Mouse (Mus musculus) limb, embryonic 14.5 days (tissue): Measurements from ENCODE around the gene Cdc7. TPM values are rescaled to one million over a fixed set of nuclear protein-coding genes. Genes with fewer than 3 reads are reported as not detected.
A peak's percentile ranks its signal among the peaks of the same experiment; 100 is the strongest.

ENCODE experiments used
- ATAC-seq: fragments of 200-750 bp; cut with Nextera tagmentation; 2 replicates; pipeline ENCODE4 v1.8.0; 2017; ENCODE audit warnings: low read depth, moderate number of reproducible peaks, moderate TSS enrichment; ENCODE audit not compliant: low FRiP score
- DNase-seq: peaks from one replicate; pipeline ENCODE4 v3.0.0-alpha.2; 2015; ENCODE audit warnings: low spot score
- H3K27ac ChIP-seq: fragments of 300-500 bp; sonication (generic); replicated peaks from 2 replicates; pipeline ENCODE4 v1.5.1; 2014; ENCODE audit warnings: low read depth, mild to moderate bottlenecking, low read length, moderate library complexity, mixed read lengths
- H3K27me3 ChIP-seq: fragments of 300-500 bp; sonication (generic); 2 replicates; pipeline ENCODE4 v1.6.1; 2014; ENCODE audit warnings: low read length, mixed read lengths; ENCODE audit not compliant: control insufficient read depth, insufficient read depth
- H3K36me3 ChIP-seq: fragments of 300-500 bp; sonication (generic); 2 replicates; pipeline ENCODE4 v1.6.1; 2014; ENCODE audit warnings: mild to moderate bottlenecking, low read length, moderate library complexity, mixed read lengths; ENCODE audit not compliant: control insufficient read depth, insufficient read depth
- H3K4me1 ChIP-seq: fragments of 300-500 bp; sonication (generic); 2 replicates; pipeline ENCODE4 v1.6.1; 2014; ENCODE audit warnings: antibody characterized with exemption, low read length, mixed read lengths; ENCODE audit not compliant: control insufficient read depth, insufficient read depth
- H3K4me2 ChIP-seq: fragments of 300-500 bp; sonication (generic); replicated peaks from 2 replicates; pipeline ENCODE4 v1.6.1; 2014; ENCODE audit warnings: low read depth, mild to moderate bottlenecking, low read length, moderate library complexity; ENCODE audit not compliant: severe bottlenecking
- H3K4me3 ChIP-seq: fragments of 300-500 bp; sonication (generic); replicated peaks from 2 replicates; pipeline ENCODE4 v1.5.1; 2014; ENCODE audit warnings: low read length
- H3K9ac ChIP-seq: fragments of 300-500 bp; sonication (generic); 2 replicates; pipeline ENCODE4 v1.6.1; 2014; ENCODE audit warnings: mild to moderate bottlenecking, low read depth, low read length, moderate library complexity; ENCODE audit not compliant: severe bottlenecking
- H3K9me3 ChIP-seq: fragments of 300-500 bp; sonication (generic); 2 replicates; pipeline ENCODE4 v1.6.1; 2016; ENCODE audit warnings: low read length; ENCODE audit not compliant: control insufficient read depth
- POLR2A ChIP-seq: fragments of 200-500 bp; IDR thresholded peaks from 2 replicates; pipeline ENCODE4 v1.8.0; 2012; ENCODE audit warnings: inconsistent platforms, mild to moderate bottlenecking, moderate library complexity, borderline replicate concordance; ENCODE audit not compliant: insufficient read depth, insufficient read length; ENCODE audit errors: extremely low read depth
- WGBS: fragments of 180-500 bp; shearing (Covaris S2); extraction: QIAGEN DNeasy Blood & Tissue Kit; methylation state at CpG from one replicate; pipeline ENCODE4 v1.1.7; 2014; 5-methylcytosine and 5-hydroxymethylcytosine counted together
- polyA plus RNA-seq, 2 experiments: library from polyadenylated mRNA; depleted of rRNA in 1 of 2; stranded (reverse) in 1 of 2; unstranded in 1 of 2; fragments of >200 nt; fragmentation: Nextera tagmentation in 1 of 2; extraction: Ambion mirVana in 1 of 2; gene quantifications; 2 replicates each; pipeline versions ENCODE4 v1.2.1 to v1.2.3; 2012 to 2014

The Cdc7 gene
- polyA plus RNA-seq, 2 experiments = 39.8 to 65.8 TPM

- WGBS = 47% methylated on average over 14 of the region's 14 CpGs
- Histone ChIP-seq H3K9me3 (no peaks in the 10 kb centered on the region), H3K9ac (no peak overlapping the region), H3K27ac (no peak overlapping the region), H3K4me2 (no peak overlapping the region), H3K4me3 (no peak overlapping the region), H3K27me3 (no peaks in the 10 kb centered on the region), H3K36me3 (no peaks in the 10 kb centered on the region), H3K4me1 (peaks cover 13% of the 10 kb centered on the region)
- DNase-seq (peak; percentile 52), ATAC-seq (peak; percentile 35; the same call in 1 of the 2 replicates)
- TF ChIP-seq POLR2A = no peak
These were observed 26.6 kb downstream of the Cdc7 start for GRCm38 (mm10) chr5:106990639-106991299.

DNA sequence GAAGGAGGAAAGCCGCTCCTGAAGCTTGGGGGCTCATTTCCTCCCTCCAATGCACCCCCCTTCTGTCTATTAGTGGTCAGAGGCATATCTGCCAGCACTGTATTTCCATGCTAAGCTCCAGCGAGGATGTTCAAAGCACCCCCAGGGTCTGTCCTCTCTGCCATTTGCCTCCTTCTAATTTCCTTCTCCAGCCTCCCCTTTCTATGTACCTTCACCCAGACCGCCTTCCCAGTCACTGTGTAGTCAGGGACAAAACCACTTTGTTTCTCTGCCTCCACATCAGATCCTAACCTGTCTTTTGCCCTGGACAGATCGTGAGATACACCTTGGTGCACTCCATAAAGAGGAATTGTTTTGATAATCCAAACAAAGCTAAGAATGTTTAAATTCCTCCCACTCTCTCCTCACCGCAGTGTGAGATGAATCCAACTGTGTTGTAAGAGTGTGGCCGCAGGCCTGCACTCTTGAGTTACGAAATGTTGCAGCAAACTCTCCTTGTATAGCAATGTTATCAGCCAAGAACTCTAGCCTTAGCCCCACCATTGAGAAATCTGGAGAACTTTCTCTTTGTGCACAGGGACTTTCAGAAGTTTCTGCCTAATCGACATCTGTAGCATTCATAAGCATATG is 27.3 kb downstream of the Cdc7 start:
- no peak overlapping the region for H3K27ac ChIP-seq
- ATAC-seq = no peak

DNA sequence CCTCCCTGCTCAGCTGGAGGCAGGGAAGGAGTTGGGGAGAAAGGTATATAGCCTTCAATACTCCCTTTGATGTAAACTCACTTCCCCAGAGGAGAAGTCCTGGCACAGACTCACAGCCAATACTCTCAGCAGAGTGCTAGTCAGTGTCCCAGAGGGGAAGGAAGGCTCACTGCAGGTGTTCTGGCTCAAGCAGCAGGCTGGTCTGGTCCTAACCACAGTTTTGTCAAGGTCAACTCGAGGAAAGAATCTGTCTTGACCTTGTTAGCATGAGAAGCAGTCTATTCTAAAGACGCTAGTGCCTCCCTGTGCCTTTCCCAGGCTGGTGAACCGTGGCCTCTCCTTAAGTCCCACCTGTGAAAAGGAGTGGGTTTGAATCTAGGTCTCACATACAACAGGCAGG is 30.6 kb downstream of the Cdc7 start:
- Histone ChIP-seq H3K4me1 (peaks cover 13% of the 10 kb centered on the region), H3K27me3 (no peaks in the 10 kb centered on the region), H3K36me3 (no peaks in the 10 kb centered on the region), H3K4me2 (no peak overlapping the region), H3K9me3 (no peaks in the 10 kb centered on the region), H3K9ac (no peak overlapping the region), H3K4me3 (no peak overlapping the region), H3K27ac (no peak overlapping the region)
- no peak for TF ChIP-seq POLR2A
- WGBS = 20% methylated on average over 3 of the region's 3 CpGs
- DNase-seq = no peak
- no peak for ATAC-seq

More for the DNA sequence above, 27.3 kb downstream of the Cdc7 start:
- no peaks in the 10 kb centered on the region for H3K27me3 ChIP-seq
- TF ChIP-seq POLR2A = no peak
- no peak overlapping the region for H3K4me3 ChIP-seq
- 65% methylated on average over 8 of the region's 8 CpGs for WGBS
- H3K4me2 ChIP-seq = no peak overlapping the region
- peaks cover 18% of the 10 kb centered on the region for H3K4me1 ChIP-seq
- no peak overlapping the region for H3K9ac ChIP-seq
- H3K36me3 ChIP-seq = no peaks in the 10 kb centered on the region
- peak; percentile 3 for DNase-seq
- no peaks in the 10 kb centered on the region for H3K9me3 ChIP-seq

DNA sequence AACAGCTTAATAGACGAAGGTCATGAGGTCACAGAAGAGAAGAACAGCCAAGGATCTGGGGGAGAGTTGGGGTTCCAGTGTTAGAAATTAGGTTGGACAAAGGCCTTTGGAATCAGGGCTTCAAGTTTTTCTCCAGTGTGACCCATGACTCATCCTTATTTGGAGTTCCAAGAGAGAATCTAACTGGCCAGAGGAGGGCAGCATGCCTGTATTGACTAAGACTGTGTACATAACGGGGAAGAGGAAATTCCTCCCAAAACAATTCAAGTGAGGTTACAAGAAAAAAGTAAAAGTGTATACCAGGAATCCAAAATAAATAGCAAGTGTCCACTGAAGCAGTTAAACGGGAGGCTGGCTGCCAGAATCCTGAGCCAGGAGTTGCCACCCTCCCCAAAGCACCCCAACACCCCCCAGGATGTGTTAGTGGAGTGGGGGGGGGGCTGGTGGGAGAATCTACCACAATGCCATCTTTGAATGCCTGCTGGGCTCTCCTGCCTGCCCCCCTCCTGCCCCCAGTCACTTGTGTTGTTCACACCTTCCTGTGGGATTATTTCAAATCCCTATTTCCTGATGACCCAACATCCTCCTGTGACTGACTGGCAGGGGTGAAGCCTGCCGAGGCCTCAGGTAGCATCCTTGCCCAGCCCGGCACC is 31.9 kb downstream of the Cdc7 start:
- Histone ChIP-seq H3K36me3 (no peaks in the 10 kb centered on the region), H3K4me3 (no peak overlapping the region), H3K9me3 (no peaks in the 10 kb centered on the region), H3K4me2 (no peak overlapping the region), H3K27ac (peak overlapping the region; percentile 56; the same call in 1 of the 2 replicates), H3K9ac (no peak overlapping the region), H3K4me1 (peaks cover 9% of the 10 kb centered on the region), H3K27me3 (no peaks in the 10 kb centered on the region)
- ATAC-seq (peak; percentile 78), DNase-seq (peak; percentile 85)
- no peak for TF ChIP-seq POLR2A
- 28% methylated on average over 5 of the region's 5 CpGs for WGBS

- peak overlapping the region; percentile 56; the same call in 1 of the 2 replicates for H3K27ac ChIP-seq
- no peak for DNase-seq
- ATAC-seq = no peak
These were observed 32.6 kb downstream of the Cdc7 start for GRCm38 (mm10) chr5:106996539-106997244.

More at GRCm38 (mm10) chr5:106996539-106997244, 32.6 kb downstream of the Cdc7 start:
- Histone ChIP-seq H3K4me2 (no peak overlapping the region), H3K36me3 (no peaks in the 10 kb centered on the region), H3K9ac (no peak overlapping the region), H3K9me3 (no peaks in the 10 kb centered on the region), H3K4me1 (peaks cover 12% of the 10 kb centered on the region), H3K27me3 (no peaks in the 10 kb centered on the region), H3K4me3 (no peak overlapping the region)
- WGBS = 42% methylated on average over 7 of the region's 7 CpGs
- TF ChIP-seq POLR2A = no peak
